ENCODE assay signal across 20 mouse cellular contexts in the genomic region with DNA sequence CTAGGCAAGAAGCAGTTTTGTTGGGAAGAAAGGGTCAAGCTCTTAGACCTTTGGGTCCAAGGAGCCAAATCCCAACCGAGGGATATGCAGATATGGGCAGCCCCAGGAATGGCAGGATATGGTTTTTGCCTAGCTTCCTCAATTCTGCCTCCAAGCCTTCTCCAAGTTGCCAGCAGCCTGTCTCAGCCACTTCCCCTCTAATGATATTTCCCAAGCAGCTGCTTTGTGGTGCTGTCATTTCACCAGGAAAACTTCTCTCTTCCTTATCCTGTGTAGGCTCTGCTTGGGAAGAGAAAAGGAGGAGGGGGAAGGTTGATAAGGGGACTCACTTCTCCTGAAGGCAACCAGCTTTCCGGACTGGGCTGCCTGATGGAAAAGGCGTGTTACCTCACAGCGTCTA. TPM values are rescaled to one million over a fixed set of nuclear protein-coding genes. Genes with fewer than 3 reads are reported as not detected.
A peak's percentile ranks its signal among the peaks of the same experiment; 100 is the strongest.
DNase-seq lines count a peak whose midpoint lies in the region; ATAC-seq and TF ChIP-seq lines count a peak whose summit lies in the region.
"Had no signal": no experiment of that assay in that cellular context is flagged by ENCODE, and none has a peak within 500 bp of the region (broad histone marks: within the 10 kb centered on the region; RNA-seq: fewer than 3 reads in every experiment).

No protein-coding gene starts in this region.

- H3K4me2 ChIP-seq in heart, embryonic 13.5 days, result no peak overlapping the region
- H3K4me2 ChIP-seq in kidney, embryonic 15.5 days, result no peak overlapping the region
- H3K4me2 ChIP-seq in heart, postnatal 0 days (ENCODE audit: low read depth, low read length), result no peak overlapping the region
- H3K4me2 ChIP-seq: embryonic facial prominence, embryonic 12.5 days; forebrain, embryonic 13.5 days; hindbrain, embryonic 15.5 days; intestine, embryonic 15.5 days; lung, embryonic 14.5 days had no signal

- H3K4me1 ChIP-seq in heart, embryonic 13.5 days, result peaks cover 50% of the 10 kb centered on the region
- H3K4me1 ChIP-seq in kidney, embryonic 15.5 days, result peaks cover 6% of the 10 kb centered on the region; the same call in 1 of the 2 replicates
- peaks cover 6% of the 10 kb centered on the region; the same call in 1 of the 2 replicates for H3K4me1 ChIP-seq in heart, postnatal 0 days (ENCODE audit: control insufficient read depth, insufficient read depth)

- no peak for DNase-seq in heart, postnatal 10 days
- no peak for DNase-seq in kidney, postnatal 10 days
- DNase-seq in heart, postnatal 0 days (ENCODE audit: low spot score), result peak; percentile 10
- no peak for DNase-seq in cerebellum, postnatal 14 days
- DNase-seq: adrenal gland, postnatal 36 days; cerebellum, adult 2 months; gastrocnemius, postnatal 10 days; lung, embryonic 14.5 days; midbrain, embryonic 14.5 days; thymus, postnatal 25 days had no signal

- peaks cover 66% of the 10 kb centered on the region for H3K36me3 ChIP-seq in heart, embryonic 13.5 days
- H3K36me3 ChIP-seq in kidney, embryonic 15.5 days, result peaks cover 63% of the 10 kb centered on the region
- peaks cover 32% of the 10 kb centered on the region for H3K36me3 ChIP-seq in heart, postnatal 0 days (replicated peaks; ENCODE audit: control insufficient read depth, insufficient read depth, low read length)
- H3K36me3 ChIP-seq: hindbrain, embryonic 15.5 days had no signal

- no peak for ATAC-seq in heart, embryonic 13.5 days (ENCODE audit: extremely low read depth, insufficient number of reproducible peaks, low FRiP score, low TSS enrichment)
- ATAC-seq in kidney, embryonic 15.5 days (replicated peaks; ENCODE audit: low FRiP score), result no peak
- ATAC-seq in common myeloid progenitor, adult 5-6 weeks (replicated peaks; ENCODE audit: low read depth, poor library complexity, severe bottlenecking), result 0 out of 2 replicates have a peak, but pooled peaks have one; percentile 19
- no peak for ATAC-seq in heart, postnatal 0 days (ENCODE audit: insufficient read depth, low read depth)
- ATAC-seq: forebrain, embryonic 13.5 days; intestine, embryonic 15.5 days had no signal

- WGBS in heart, embryonic 13.5 days, result 48% methylated on average over 4 of the region's 4 CpGs
- WGBS in kidney, embryonic 15.5 days, result 74% methylated on average over 4 of the region's 4 CpGs
- WGBS in heart, postnatal 0 days, result 61% methylated on average over 4 of the region's 4 CpGs

- no peak overlapping the region for H3K9ac ChIP-seq in heart, embryonic 13.5 days
- H3K9ac ChIP-seq in kidney, embryonic 15.5 days, result no peak overlapping the region
- no peak overlapping the region for H3K9ac ChIP-seq in heart, postnatal 0 days (replicated peaks; ENCODE audit: low read depth, low read length)
- H3K9ac ChIP-seq: embryonic facial prominence, embryonic 12.5 days; forebrain, embryonic 13.5 days; hindbrain, embryonic 15.5 days; intestine, embryonic 15.5 days; lung, embryonic 14.5 days had no signal

- TF ChIP-seq CTCF in heart, postnatal 0 days (IDR thresholded peaks at IDR 0.05; ENCODE audit: low read depth), result no peak

- intact Hi-C loops in heart, postnatal 10 days (cut with DNase I), result no loop called here

- peak overlapping the region; percentile 55 for H3K27ac ChIP-seq in heart, embryonic 13.5 days (replicated peaks)
- 0 out of 2 replicates have a peak overlapping the region, but pooled peaks have one; percentile 13 for H3K27ac ChIP-seq in kidney, embryonic 15.5 days
- peak overlapping the region; percentile 27; the same call in 1 of the 2 replicates for H3K27ac ChIP-seq in heart, postnatal 0 days (ENCODE audit: low read depth)
- H3K27ac ChIP-seq: embryonic facial prominence, embryonic 12.5 days; forebrain, embryonic 13.5 days; hindbrain, embryonic 15.5 days; intestine, embryonic 15.5 days had no signal

- no peaks in the 10 kb centered on the region for H3K9me3 ChIP-seq in heart, embryonic 13.5 days
- no peaks in the 10 kb centered on the region for H3K9me3 ChIP-seq in kidney, embryonic 15.5 days (replicated peaks)
- no peaks in the 10 kb centered on the region for H3K9me3 ChIP-seq in heart, postnatal 0 days (replicated peaks; ENCODE audit: control insufficient read depth, low read length)
- H3K9me3 ChIP-seq: embryonic facial prominence, embryonic 12.5 days; forebrain, embryonic 13.5 days; hindbrain, embryonic 15.5 days; intestine, embryonic 15.5 days; megakaryocyte, embryonic 14.5 days had no signal

- no peak for TF ChIP-seq EP300 in heart, postnatal 0 days (IDR thresholded peaks at IDR 0.05; ENCODE audit: low read depth)

- H3K4me3 ChIP-seq in heart, embryonic 13.5 days, result no peak overlapping the region
- no peak overlapping the region for H3K4me3 ChIP-seq in kidney, embryonic 15.5 days (replicated peaks)
- no peak overlapping the region for H3K4me3 ChIP-seq in heart, postnatal 0 days (ENCODE audit: low read depth, low read length)
- H3K4me3 ChIP-seq: embryonic facial prominence, embryonic 12.5 days; erythroblast, embryonic 14.5 days; forebrain, embryonic 13.5 days; hindbrain, embryonic 15.5 days; intestine, embryonic 15.5 days; myocyte had no signal

- 0 out of 2 replicates have a peak, but pooled peaks cover 7% of the 10 kb centered on the region for H3K27me3 ChIP-seq in heart, embryonic 13.5 days (replicated peaks)
- no peaks in the 10 kb centered on the region for H3K27me3 ChIP-seq in kidney, embryonic 15.5 days
- no peaks in the 10 kb centered on the region for H3K27me3 ChIP-seq in heart, postnatal 0 days (ENCODE audit: control insufficient read depth, insufficient read depth, low read length)
- H3K27me3 ChIP-seq: embryonic facial prominence, embryonic 12.5 days; hindbrain, embryonic 15.5 days; intestine, embryonic 15.5 days; megakaryocyte, embryonic 14.5 days had no signal

RNA-seq across cellular contexts. Expression of gene Lrrc4, which starts 49.4 kb away (rescaled TPM):
- 0.40 and 0.41 TPM in 2 replicates for polyA plus RNA-seq in heart, embryonic 13.5 days (2015; fragmentation: Nextera tagmentation; extraction: Ambion mirVana)
- under 1 TPM; 0.42 to 0.43 TPM for total RNA-seq in heart, postnatal 10 days (2021)
- polyA plus RNA-seq in kidney, embryonic 15.5 days (2015; fragmentation: Nextera tagmentation; extraction: Ambion mirVana), result 1.8 and 1.9 TPM in 2 replicates
- 0.37 TPM in 1 of 2 replicates, not detected in the other for total RNA-seq in common myeloid progenitor, adult 5-6 weeks (2017)
- total RNA-seq in heart, postnatal 0 days (2014; rRNA removed; ENCODE audit: low replicate concordance), result 0.81 and 1.8 TPM in 2 replicates
- 0.05 and 0.12 TPM in 2 replicates for polyA plus RNA-seq in heart, postnatal 0 days (2015; fragmentation: Nextera tagmentation; extraction: Ambion mirVana)
- polyA plus RNA-seq: erythroblast, embryonic 14.5 days had no signal
